Mouse (Mus musculus) ES-Bruce4 (cell line): ENCODE results near the gene Tecpr1. TPM values are rescaled to one million over a fixed set of nuclear protein-coding genes. Genes with fewer than 3 reads are reported as not detected.

ENCODE experiments used
- H3K27ac ChIP-seq: 2 replicates; pipeline ENCODE4 v1.5.1; 2012; ENCODE audit warnings: low read length, inconsistent platforms; ENCODE audit not compliant: insufficient read depth
- H3K27me3 ChIP-seq: 2 replicates; pipeline ENCODE4 v1.6.1; 2012; ENCODE audit warnings: mild to moderate bottlenecking, low read length, inconsistent platforms; ENCODE audit not compliant: control insufficient read depth, poor library complexity, insufficient read depth, severe bottlenecking
- H3K36me3 ChIP-seq: 2 replicates; pipeline ENCODE4 v1.6.1; 2012; ENCODE audit warnings: inconsistent platforms, mild to moderate bottlenecking, low read length, moderate library complexity; ENCODE audit not compliant: control insufficient read depth, poor library complexity, insufficient read depth, severe bottlenecking
- H3K4me1 ChIP-seq: one replicate; pipeline ENCODE4 v1.8.1; 2011; ENCODE audit warnings: low read length; ENCODE audit not compliant: control insufficient read depth, insufficient read depth
- H3K4me3 ChIP-seq: 2 replicates; pipeline ENCODE4 v1.5.1; 2011; ENCODE audit warnings: low read depth, mild to moderate bottlenecking, low read length
- H3K9ac ChIP-seq: 2 replicates; pipeline ENCODE4 v1.6.1; 2012; ENCODE audit warnings: low read depth, mild to moderate bottlenecking, inconsistent platforms; ENCODE audit not compliant: poor library complexity, severe bottlenecking
- H3K9me3 ChIP-seq: replicated peaks from 2 replicates; pipeline ENCODE4 v1.6.1; 2012; ENCODE audit warnings: mild to moderate bottlenecking, low read length, inconsistent platforms; ENCODE audit not compliant: control insufficient read depth, poor library complexity, insufficient read depth, severe bottlenecking
- CTCF ChIP-seq: IDR thresholded peaks from one replicate; pipeline ENCODE4 v1.8.1; 2011; ENCODE audit warnings: low read depth, low read length
- EP300 ChIP-seq: IDR thresholded peaks from 2 replicates; pipeline ENCODE4 v1.6.1; 2011; ENCODE audit warnings: low read depth, low read length; ENCODE audit not compliant: insufficient read depth
- POLR2A ChIP-seq: IDR thresholded peaks from one replicate; pipeline ENCODE4 v1.8.1; 2011; ENCODE audit warnings: low read length; ENCODE audit not compliant: insufficient read depth
- polyA plus RNA-seq: library from polyadenylated mRNA; stranded (reverse); fragments of >200 nt; gene quantifications from 2 replicates; pipeline ENCODE4 v1.2.4, GENCODE M21; 2011; ENCODE audit warnings: low read depth; ENCODE audit not compliant: missing spikeins, insufficient read depth, insufficient read length

Tecpr1 gene
- polyA plus RNA-seq, 1 experiment: 10.7 TPM

DNA sequence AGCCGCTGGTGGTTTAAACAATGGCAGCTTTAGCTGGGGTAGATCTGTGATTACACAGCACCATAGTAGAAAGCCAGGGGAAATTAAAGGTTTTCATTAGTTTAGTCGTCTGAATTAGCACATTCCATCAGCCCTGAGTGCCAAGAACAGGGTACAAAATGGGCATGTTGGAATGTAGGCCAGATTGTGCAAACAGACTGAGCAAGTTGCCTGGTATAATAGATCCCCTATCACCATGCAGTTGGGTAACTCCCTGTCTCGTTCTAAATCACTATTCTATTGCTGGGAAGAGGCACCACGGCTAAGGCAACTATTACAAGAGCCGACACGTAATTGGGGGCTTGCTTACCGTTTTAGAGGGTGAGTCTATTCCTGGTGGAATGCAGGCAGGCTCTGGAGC, 11.3 kb upstream of the Tecpr1 start:
- H3K4me3 ChIP-seq: no peak overlapping the region
- no peaks in the 10 kb centered on the region for H3K9me3 ChIP-seq
- TF ChIP-seq POLR2A (no peak), CTCF (no peak), EP300 (no peak)
- no peaks in the 10 kb centered on the region for H3K4me1 ChIP-seq
- no peaks in the 10 kb centered on the region for H3K27me3 ChIP-seq
- no peak overlapping the region for H3K9ac ChIP-seq
- no peak overlapping the region for H3K27ac ChIP-seq
- H3K36me3 ChIP-seq: no peaks in the 10 kb centered on the region

DNA sequence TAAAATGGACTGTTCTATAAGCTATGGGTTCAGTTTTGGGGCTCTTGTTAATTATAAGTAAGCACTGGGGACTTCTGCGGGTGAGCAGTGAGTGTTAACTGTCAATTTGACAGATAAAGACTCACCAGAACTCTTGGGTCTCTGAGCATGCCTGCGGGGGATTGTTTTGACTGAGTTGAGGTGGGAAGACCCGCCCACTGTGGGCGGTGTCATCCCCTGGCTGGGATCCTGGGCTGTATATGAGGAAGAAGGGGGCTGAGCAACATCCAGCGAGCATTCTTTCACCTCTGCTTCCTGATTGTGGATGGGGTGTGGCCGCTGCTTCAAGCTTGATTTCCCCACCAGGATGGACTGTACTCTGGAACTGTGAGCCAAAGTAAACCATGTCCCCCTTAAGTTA, 10.8 kb upstream of the Tecpr1 start:
- no peaks in the 10 kb centered on the region for H3K27me3 ChIP-seq
- no peak for TF ChIP-seq CTCF
- no peak for TF ChIP-seq POLR2A
- TF ChIP-seq EP300: no peak
- no peak overlapping the region for H3K27ac ChIP-seq

GRCm38 (mm10) chr5:144232531-144232930, 9.1 kb upstream of the Tecpr1 start:
- no peak overlapping the region for H3K9ac ChIP-seq
- no peaks in the 10 kb centered on the region for H3K9me3 ChIP-seq
- no peaks in the 10 kb centered on the region for H3K4me1 ChIP-seq
- no peaks in the 10 kb centered on the region for H3K27me3 ChIP-seq
- TF ChIP-seq POLR2A: no peak
- no peak for TF ChIP-seq EP300
- TF ChIP-seq CTCF: no peak
- H3K4me3 ChIP-seq: no peak overlapping the region
- no peak overlapping the region for H3K27ac ChIP-seq
- H3K36me3 ChIP-seq: no peaks in the 10 kb centered on the region

More for the DNA sequence above, 10.8 kb upstream of the Tecpr1 start:
- Histone ChIP-seq H3K9ac (no peak overlapping the region), H3K4me3 (no peak overlapping the region), H3K4me1 (no peaks in the 10 kb centered on the region), H3K36me3 (no peaks in the 10 kb centered on the region), H3K9me3 (no peaks in the 10 kb centered on the region)

- H3K27me3 ChIP-seq: no peaks in the 10 kb centered on the region
- no peaks in the 10 kb centered on the region for H3K4me1 ChIP-seq
- no peak overlapping the region for H3K9ac ChIP-seq
- no peaks in the 10 kb centered on the region for H3K36me3 ChIP-seq
- TF ChIP-seq POLR2A (no peak), CTCF (no peak), EP300 (no peak)
- no peaks in the 10 kb centered on the region for H3K9me3 ChIP-seq
- H3K4me3 ChIP-seq: no peak overlapping the region
- H3K27ac ChIP-seq: no peak overlapping the region
Observed at GRCm38 (mm10) chr5:144231410-144231809, 8.0 kb upstream of the Tecpr1 start.

DNA sequence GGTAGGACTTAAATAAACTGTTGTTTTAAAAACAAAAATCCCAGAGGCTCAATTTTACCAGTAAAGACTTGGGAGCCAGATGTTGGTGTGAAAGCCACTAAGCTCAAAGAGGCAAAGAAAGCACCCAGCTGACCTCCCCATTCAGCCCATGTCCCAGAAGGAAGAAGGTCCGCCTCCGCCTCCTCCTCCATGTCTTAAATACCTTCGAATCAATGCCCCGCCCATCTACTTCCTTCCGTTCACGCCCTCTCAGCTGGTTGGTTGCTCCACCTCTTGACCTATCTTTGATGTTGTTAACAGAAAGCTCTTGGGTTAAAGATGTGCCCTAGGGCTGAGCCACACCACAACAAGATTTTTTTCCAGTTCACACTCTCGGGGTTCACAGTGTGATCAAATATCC, 6.8 kb upstream of the Tecpr1 start:
- no peak for TF ChIP-seq EP300
- TF ChIP-seq CTCF: no peak
- no peak for TF ChIP-seq POLR2A
- Histone ChIP-seq H3K9ac (no peak overlapping the region), H3K4me1 (no peaks in the 10 kb centered on the region), H3K9me3 (no peaks in the 10 kb centered on the region), H3K36me3 (no peaks in the 10 kb centered on the region), H3K4me3 (no peak overlapping the region), H3K27ac (no peak overlapping the region), H3K27me3 (no peaks in the 10 kb centered on the region)

GRCm38 (mm10) chr5:144226220-144226619, 2.8 kb upstream of the Tecpr1 start:
- Histone ChIP-seq H3K27ac (no peak overlapping the region), H3K9ac (no peak overlapping the region), H3K4me1 (no peaks in the 10 kb centered on the region), H3K9me3 (no peaks in the 10 kb centered on the region), H3K4me3 (peak overlapping the region; percentile 62), H3K27me3 (no peaks in the 10 kb centered on the region), H3K36me3 (no peaks in the 10 kb centered on the region)
- TF ChIP-seq CTCF (no peak), EP300 (no peak), POLR2A (no peak)
